Mouse (Mus musculus) naive thymus-derived CD4-positive, alpha-beta T cell, adult 5 months (primary cell): Measurements from ENCODE around the gene Vmn2r35. TPM values are rescaled to one million over a fixed set of nuclear protein-coding genes. Genes with fewer than 3 reads are reported as not detected.

Experiments used
- polyA plus RNA-seq: library from polyadenylated mRNA; unstranded; fragments of 100-300 nt; shearing (Covaris generic); gene quantifications from one replicate; pipeline ENCODE4 v1.2.1, GENCODE M21; 2017

Vmn2r35 gene
- polyA plus RNA-seq, result not detected

GRCm38 (mm10) chr7:7819767-7820166, at the start of gene Vmn2r35:
Vmn2r35 (minus strand) TSS chr7:7819867.

Other genes with a start within 250 kb of the Vmn2r35 start
- gene Vmn2r34, start 130.4 kb downstream of the Vmn2r35 start, polyA plus RNA-seq, result not detected
- not detected for gene Vmn2r36, start 82.6 kb upstream of the Vmn2r35 start, polyA plus RNA-seq